ENCODE assay signal across 8 mouse cellular contexts in genomic region chr19:60791164-60791563, GRCm38 (mm10). TPM values are rescaled to one million over a fixed set of nuclear protein-coding genes. Genes with fewer than 3 reads are reported as not detected.
DNase-seq lines count a peak whose midpoint lies in the region; ATAC-seq and TF ChIP-seq lines count a peak whose summit lies in the region.

No protein-coding gene starts in this region.

- peaks cover 8% of the 10 kb centered on the region for H3K4me1 ChIP-seq in lung, adult 2 months (ENCODE audit: control insufficient read depth, insufficient read depth, low read length)
- H3K4me1 ChIP-seq in embryonic facial prominence, embryonic 15.5 days: peaks cover 12% of the 10 kb centered on the region; the same call in 1 of the 2 replicates
- peaks cover 4% of the 10 kb centered on the region; the same call in 1 of the 2 replicates for H3K4me1 ChIP-seq in hindbrain, postnatal 0 days (ENCODE audit: insufficient read depth, low read length)

- H3K4me2 ChIP-seq in embryonic facial prominence, embryonic 15.5 days (replicated peaks): peak overlapping the region; percentile 59
- H3K4me2 ChIP-seq in hindbrain, postnatal 0 days (ENCODE audit: low read depth, low read length): peak overlapping the region; percentile 60
- H3K4me2 ChIP-seq in myocyte (ENCODE audit: low read depth): peak overlapping the region; percentile 80

- peak overlapping the region; percentile 99 for H3K4me3 ChIP-seq in lung, adult 2 months (replicated peaks; ENCODE audit: extremely low read depth, low read depth, low read length)
- H3K4me3 ChIP-seq in embryonic facial prominence, embryonic 15.5 days (replicated peaks): peak overlapping the region; percentile 98
- peak overlapping the region; percentile 98 for H3K4me3 ChIP-seq in hindbrain, postnatal 0 days (ENCODE audit: low read length)
- peak overlapping the region; percentile 97 for H3K4me3 ChIP-seq in myocyte

- peak overlapping the region; percentile 99 for H3K27ac ChIP-seq in embryonic facial prominence, embryonic 15.5 days (replicated peaks)
- peak overlapping the region; percentile 99 for H3K27ac ChIP-seq in hindbrain, postnatal 0 days

- no peak for TF ChIP-seq CTCF in lung, adult 2 months (IDR thresholded peaks at IDR 0.05; ENCODE audit: insufficient read depth, low read length)
- TF ChIP-seq CTCF in hindbrain, postnatal 0 days (IDR thresholded peaks at IDR 0.05; ENCODE audit: low read depth): no peak

- peak overlapping the region; percentile 100 for H3K9ac ChIP-seq in embryonic facial prominence, embryonic 15.5 days
- H3K9ac ChIP-seq in hindbrain, postnatal 0 days (replicated peaks; ENCODE audit: low read length): peak overlapping the region; percentile 100

- DNase-seq in lung, adult 2 months: no peak
- no peak for DNase-seq in lung, postnatal 14 days
- no peak for DNase-seq in hindbrain, postnatal 0 days (ENCODE audit: low spot score)
- DNase-seq in right cerebral cortex, adult 2 months (ENCODE audit: low spot score in 2 of 2): no peak
- no peak for DNase-seq in thymus, postnatal 36 days

- H3ac ChIP-seq in myocyte (ENCODE audit: control insufficient read depth, insufficient read length): peak overlapping the region; percentile 92

- no peak for TF ChIP-seq POLR2A in lung, adult 2 months (IDR thresholded peaks at IDR 0.05; ENCODE audit: borderline replicate concordance, extremely low read depth, low read depth, low read length)
- TF ChIP-seq POLR2A in myocyte (IDR thresholded peaks at IDR 0.05; ENCODE audit: insufficient read length, low read depth): no peak

- no peak for ATAC-seq in embryonic facial prominence, embryonic 15.5 days (ENCODE audit: insufficient number of reproducible peaks, low FRiP score, low TSS enrichment, low read depth)
- no peak for ATAC-seq in hindbrain, postnatal 0 days
- no peak for ATAC-seq in monocyte, adult 5-6 weeks (replicated peaks; ENCODE audit: insufficient number of reproducible peaks, low FRiP score, low TSS enrichment, poor library complexity, severe bottlenecking)

- WGBS in lung, adult 2 months: 14% methylated on average over 9 of the region's 9 CpGs
- WGBS in embryonic facial prominence, embryonic 15.5 days: 13% methylated on average over 9 of the region's 9 CpGs
- 11% methylated on average over 9 of the region's 9 CpGs for WGBS in hindbrain, postnatal 0 days

- H3K9me3 ChIP-seq in embryonic facial prominence, embryonic 15.5 days (replicated peaks): no peaks in the 10 kb centered on the region
- no peaks in the 10 kb centered on the region for H3K9me3 ChIP-seq in hindbrain, postnatal 0 days (ENCODE audit: low read length)

- H3K36me3 ChIP-seq in embryonic facial prominence, embryonic 15.5 days: no peaks in the 10 kb centered on the region
- no peaks in the 10 kb centered on the region for H3K36me3 ChIP-seq in hindbrain, postnatal 0 days (ENCODE audit: insufficient read depth, low read length)
- H3K36me3 ChIP-seq in myocyte (ENCODE audit: control insufficient read depth, insufficient read depth): no peaks in the 10 kb centered on the region

- H3K79me2 ChIP-seq in myocyte (ENCODE audit: control insufficient read depth, insufficient read depth): peaks cover 43% of the 10 kb centered on the region

- no peaks in the 10 kb centered on the region for H3K27me3 ChIP-seq in embryonic facial prominence, embryonic 15.5 days
- H3K27me3 ChIP-seq in hindbrain, postnatal 0 days (ENCODE audit: insufficient read depth, low read length): no peaks in the 10 kb centered on the region
- no peaks in the 10 kb centered on the region for H3K27me3 ChIP-seq in myocyte (ENCODE audit: control insufficient read depth, insufficient read depth, insufficient read length)

TF ChIP-seq in myocyte, 11 proteins besides CTCF, POLR2A, EP300 and RAD21:
- TF ChIP-seq MAX (IDR thresholded peaks at IDR 0.05; ENCODE audit: low read depth): no peak
- TF ChIP-seq USF1 (IDR thresholded peaks at IDR 0.05; ENCODE audit: low read depth): no peak
- TF ChIP-seq POLR2AphosphoS2 (IDR thresholded peaks at IDR 0.05; ENCODE audit: insufficient read length, low read depth): no peak
- no peak for TF ChIP-seq TCF12 (IDR thresholded peaks at IDR 0.05; ENCODE audit: insufficient read depth, poor library complexity, severe bottlenecking)
- TF ChIP-seq TCF3 (IDR thresholded peaks at IDR 0.05; ENCODE audit: insufficient read length, low read depth): no peak
- no peak for TF ChIP-seq MYOG (IDR thresholded peaks at IDR 0.05; ENCODE audit: control insufficient read depth in 1 of 3, insufficient read depth in 1 of 3, insufficient read length in 2 of 3, low read depth in 2 of 3)
- no peak for TF ChIP-seq E2F4 (IDR thresholded peaks at IDR 0.05; ENCODE audit: insufficient read depth)
- no peak for TF ChIP-seq MYOD1 (IDR thresholded peaks at IDR 0.05; ENCODE audit: control insufficient read depth in 1 of 3, insufficient read length in 2 of 3, low read depth in 2 of 3)
- no peak for TF ChIP-seq REST (IDR thresholded peaks at IDR 0.05; ENCODE audit: insufficient read depth, insufficient read length)
- no peak for TF ChIP-seq SRF (IDR thresholded peaks at IDR 0.05; ENCODE audit: control insufficient read depth, insufficient read length, low read depth)
- no peak for TF ChIP-seq CEBPB (IDR thresholded peaks at IDR 0.05; ENCODE audit: insufficient read depth, poor library complexity, severe bottlenecking)
TF ChIP-seq in myocyte: peak in this region for 0.

RNA-seq across cellular contexts. Expression of gene Eif3a, which starts 0.7 kb away (rescaled TPM):
- polyA plus RNA-seq in lung, adult 2 months (2012; rRNA removed): 20.9 and 34.9 TPM in 2 replicates
- polyA plus RNA-seq in embryonic facial prominence, embryonic 15.5 days (2015; fragmentation: Nextera tagmentation; extraction: Ambion mirVana): 131 and 138 TPM in 2 replicates
- total RNA-seq in hindbrain, postnatal 0 days (2014; rRNA removed): 68.4 and 78.6 TPM in 2 replicates
- polyA plus RNA-seq in hindbrain, postnatal 0 days (2015; fragmentation: Nextera tagmentation; extraction: Ambion mirVana): 89.8 and 95.5 TPM in 2 replicates
- 67.9 TPM for polyA plus RNA-seq in myocyte (2012; fragmentation: generic; extraction: Trizol)
- total RNA-seq in monocyte, adult 5-6 weeks (2017): 331 to 382 TPM (median 343 TPM) in 3 replicates

RNA-seq across cellular contexts. Expression of gene Fam45a, which starts 20.2 kb away (rescaled TPM):
- polyA plus RNA-seq in lung, adult 2 months (2012; rRNA removed): 9.2 and 12.5 TPM in 2 replicates
- 41.4 and 44.6 TPM in 2 replicates for polyA plus RNA-seq in embryonic facial prominence, embryonic 15.5 days (2015; fragmentation: Nextera tagmentation; extraction: Ambion mirVana)
- 29.7 and 32.0 TPM in 2 replicates for total RNA-seq in hindbrain, postnatal 0 days (2014; rRNA removed)
- 44.8 and 45.6 TPM in 2 replicates for polyA plus RNA-seq in hindbrain, postnatal 0 days (2015; fragmentation: Nextera tagmentation; extraction: Ambion mirVana)
- 13.4 TPM for polyA plus RNA-seq in myocyte (2012; fragmentation: generic; extraction: Trizol)
- total RNA-seq in monocyte, adult 5-6 weeks (2017): 35.4 to 39.8 TPM (median 39.7 TPM) in 3 replicates

RNA-seq across cellular contexts. Expression of gene Nanos1, which starts 35.4 kb away (rescaled TPM):
- polyA plus RNA-seq in lung, adult 2 months (2012; rRNA removed): 0.41 and 0.74 TPM in 2 replicates
- polyA plus RNA-seq in embryonic facial prominence, embryonic 15.5 days (2015; fragmentation: Nextera tagmentation; extraction: Ambion mirVana): 1.7 and 2.1 TPM in 2 replicates
- total RNA-seq in hindbrain, postnatal 0 days (2014; rRNA removed): 37.2 and 40.1 TPM in 2 replicates
- 16.0 and 16.1 TPM in 2 replicates for polyA plus RNA-seq in hindbrain, postnatal 0 days (2015; fragmentation: Nextera tagmentation; extraction: Ambion mirVana)
- polyA plus RNA-seq in myocyte (2012; fragmentation: generic; extraction: Trizol): 0.38 TPM
- total RNA-seq in monocyte, adult 5-6 weeks (2017): 1.1 to 1.9 TPM (median 1.1 TPM) in 3 replicates
